Mouse (Mus musculus): ENCODE data around the gene Dalrd3.

Gene Dalrd3

DNA sequence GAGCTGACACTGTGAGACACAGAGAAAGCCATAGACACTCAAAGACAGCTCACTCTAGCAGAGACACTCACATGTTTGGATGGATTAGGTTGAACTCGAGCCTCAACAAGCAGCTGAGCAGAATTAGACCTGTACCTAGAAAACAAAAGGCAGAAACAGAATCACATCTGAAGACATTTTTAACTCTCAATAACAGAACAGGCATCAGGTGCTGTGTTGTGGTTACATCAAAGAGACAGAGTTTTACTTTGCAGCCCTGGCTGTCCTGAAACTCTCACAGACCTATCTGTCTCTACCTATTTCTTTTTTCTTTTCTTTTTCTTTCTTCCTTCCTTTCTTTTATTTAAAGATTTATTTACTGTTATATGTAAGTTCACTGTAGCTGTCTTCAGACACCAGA, 47.6 kb downstream of the Dalrd3 start:
- DNase-seq (ENCODE audit: low read depth, low spot score) = no peak

Data from WW6 (cell line).